Mouse (Mus musculus): ENCODE data around the gene Mitd1.

The Mitd1 gene

GRCm38 (mm10) chr1:37890025-37890652 is at the start of gene Mitd1, which contains the start of gene Mrpl30:
Gene Mitd1, minus strand, starts transcription at chr1:37890411.
Gene Mrpl30, plus strand, starts transcription at chr1:37890477.
- peak; percentile 94 for DNase-seq

- no peak for DNase-seq
Measured at GRCm38 (mm10) chr1:37931806-37932205, 41.6 kb upstream of the Mitd1 start.

- DNase-seq: no peak
Measured at GRCm38 (mm10) chr1:37925971-37926370, 35.8 kb upstream of the Mitd1 start.

GRCm38 (mm10) chr1:37922536-37922935 is 32.3 kb upstream of the Mitd1 start:
- peak; percentile 11 for DNase-seq

DNA sequence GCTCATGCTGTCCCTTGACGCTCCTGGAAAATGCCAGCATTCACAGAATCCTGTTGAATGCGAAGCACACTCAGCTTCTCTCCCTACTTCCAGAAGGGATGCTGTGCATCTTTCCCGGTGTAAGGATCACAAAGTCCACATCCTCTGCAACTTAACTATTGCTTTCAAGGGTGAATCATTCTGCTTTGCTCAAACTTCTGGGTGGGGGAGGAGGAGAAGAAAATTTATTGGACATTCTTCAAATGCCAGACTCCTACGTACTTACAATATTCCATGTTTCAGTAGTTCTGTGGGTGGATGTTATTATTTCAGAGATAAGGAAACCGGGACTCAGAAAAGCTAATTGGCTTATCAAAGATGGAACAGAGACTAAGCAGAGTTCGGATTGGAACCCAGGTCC is 27.9 kb upstream of the Mitd1 start:
- DNase-seq: no peak

DNA sequence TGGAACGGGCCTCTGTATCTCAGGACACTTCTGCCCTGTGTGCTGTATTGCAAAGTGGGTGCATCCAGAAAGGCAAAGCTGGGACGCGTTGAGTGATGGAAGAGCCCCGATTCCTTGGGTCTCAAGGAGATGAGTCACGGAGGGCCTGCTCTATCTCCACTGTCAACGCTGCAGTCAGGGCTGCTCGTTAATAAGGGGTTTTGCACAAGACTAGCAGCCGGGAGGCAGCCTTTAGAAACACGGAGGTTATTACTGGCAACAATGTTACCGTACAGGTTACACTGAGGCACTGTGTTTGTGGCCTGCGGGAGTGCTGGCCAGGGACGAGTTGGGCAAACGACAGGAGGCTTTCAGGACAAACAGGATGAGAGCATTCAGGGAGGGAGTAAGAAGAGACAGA is 27.5 kb upstream of the Mitd1 start:
- no peak for DNase-seq

DNA sequence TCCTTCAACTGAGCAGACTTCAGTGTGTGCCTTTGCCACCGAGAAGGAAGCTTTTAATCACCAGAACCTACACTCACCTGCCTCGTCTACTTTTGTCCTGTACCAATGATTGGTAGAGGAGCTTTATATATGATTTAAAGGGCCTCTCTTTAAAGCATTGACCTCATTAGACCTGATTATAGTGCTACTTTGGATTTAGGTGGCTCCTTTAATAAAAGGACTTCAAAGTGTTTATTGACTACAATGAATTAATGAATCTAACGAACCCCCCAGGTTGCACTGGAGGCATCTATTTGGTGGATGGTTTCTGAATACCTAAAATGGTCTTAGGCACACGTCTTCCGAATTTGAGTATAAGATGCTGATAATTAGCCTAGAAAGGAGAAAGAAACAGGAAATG is 26.2 kb upstream of the Mitd1 start, which contains the start of gene Lyg2:
Lyg2 (minus strand) TSS at position 101 of the 400 bp plus-strand sequence.
- DNase-seq: no peak

GRCm38 (mm10) chr1:37912751-37913150 is 22.5 kb upstream of the Mitd1 start:
- DNase-seq: no peak

- DNase-seq: no peak
Measured at GRCm38 (mm10) chr1:37903178-37903577, 13.0 kb upstream of the Mitd1 start.

- no peak for DNase-seq
Measured at GRCm38 (mm10) chr1:37900288-37900687, 10.1 kb upstream of the Mitd1 start.

GRCm38 (mm10) chr1:37899816-37900215 is 9.6 kb upstream of the Mitd1 start:
- DNase-seq: no peak

DNA sequence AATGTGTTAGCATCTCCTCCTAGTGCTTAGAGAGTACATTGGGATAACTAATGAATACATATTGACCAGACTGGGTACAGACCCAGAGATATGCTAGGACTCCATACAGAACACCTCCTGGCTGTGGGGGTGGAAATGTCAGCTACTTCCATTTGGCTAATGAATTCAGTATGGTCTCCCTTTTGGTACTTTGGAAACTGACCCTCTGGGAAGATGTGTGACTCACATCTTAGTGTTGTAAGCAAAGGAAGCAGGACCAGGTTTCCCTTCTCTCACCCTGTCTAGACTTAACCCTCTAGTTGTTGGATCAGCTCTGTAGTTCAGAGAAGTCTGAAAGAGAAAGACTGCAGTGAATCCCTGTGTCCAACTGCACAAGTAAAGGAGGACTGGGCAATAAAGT is 4.4 kb upstream of the Mitd1 start:
- DNase-seq: no peak

- no peak for DNase-seq
Measured at GRCm38 (mm10) chr1:37891400-37891799, 1.2 kb upstream of the Mitd1 start.

GRCm38 (mm10) chr1:37889206-37889605 is 1.0 kb downstream of the Mitd1 start:
- DNase-seq: no peak

DNA sequence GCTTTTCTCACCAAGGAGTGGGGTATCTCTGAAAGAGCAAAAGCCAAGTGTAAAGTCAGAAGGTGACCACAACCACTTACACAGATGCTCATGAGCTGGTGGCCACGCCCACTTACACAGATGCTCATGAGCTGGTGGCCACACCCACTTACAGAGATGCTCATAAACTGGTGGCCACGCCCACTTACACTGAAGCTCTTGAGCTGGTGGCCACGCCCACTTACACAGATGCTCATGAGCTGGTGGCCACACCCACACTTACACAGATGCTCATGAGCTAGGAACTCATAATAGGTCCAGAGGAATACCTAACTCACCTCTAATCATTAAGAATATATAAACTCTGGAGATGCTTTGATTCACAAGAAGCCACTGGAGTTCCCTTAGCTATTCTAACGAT is 5.8 kb downstream of the Mitd1 start:
- no peak for DNase-seq

DNA sequence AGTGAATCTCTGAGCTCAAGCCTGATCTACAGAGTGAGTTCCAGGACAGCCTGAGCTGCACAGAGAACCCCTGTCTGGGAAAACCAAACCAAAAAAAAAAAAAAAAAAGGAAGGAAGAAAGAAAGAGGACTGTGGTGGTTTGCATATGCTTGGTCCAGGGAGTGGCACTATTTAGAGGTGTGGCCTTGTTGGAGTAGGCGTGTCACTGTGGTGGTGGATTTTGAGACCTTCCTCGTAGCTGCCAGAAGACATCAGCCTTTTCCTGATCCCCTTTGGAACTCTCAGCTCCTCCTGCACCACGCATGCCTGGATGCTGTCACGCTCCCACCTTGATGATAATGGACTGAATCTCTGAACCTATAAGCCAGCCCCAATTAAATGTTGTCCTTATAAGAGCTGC is 6.8 kb downstream of the Mitd1 start:
- no peak for DNase-seq

DNA sequence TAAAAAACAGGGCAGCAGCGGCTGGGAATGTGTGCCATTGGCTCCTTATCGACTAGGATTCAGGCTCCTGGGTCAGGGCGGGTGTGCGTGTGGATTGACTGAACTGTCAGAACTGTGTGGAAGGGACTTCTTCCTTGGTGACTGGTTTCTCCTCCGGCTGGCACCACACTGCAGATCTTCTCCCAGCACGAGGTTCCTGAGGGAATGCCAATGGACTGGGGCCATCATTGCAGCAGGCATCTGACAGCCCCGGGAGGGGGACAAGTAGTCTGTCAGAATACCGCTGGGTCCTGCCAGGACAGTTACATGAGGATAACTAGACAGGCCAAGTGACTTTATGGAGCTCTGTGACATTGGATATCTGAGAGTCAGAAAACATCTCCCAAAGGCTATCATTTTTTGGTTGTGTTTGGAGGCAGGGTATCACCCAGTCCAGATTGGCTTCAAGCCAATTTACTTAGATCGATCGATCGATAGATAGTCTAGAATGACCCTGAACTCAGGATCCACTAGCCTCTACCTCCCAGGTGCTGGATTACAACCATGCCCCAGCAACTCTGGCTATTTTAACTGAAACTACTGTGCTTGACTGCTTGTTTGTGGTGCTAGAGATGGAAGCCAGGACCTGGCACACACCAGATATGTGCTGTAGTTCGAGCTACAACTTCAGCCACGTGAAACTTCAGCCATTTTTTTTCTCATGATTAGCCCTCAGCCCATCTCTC is 12.3 kb downstream of the Mitd1 start:
- no peak for DNase-seq

DNA sequence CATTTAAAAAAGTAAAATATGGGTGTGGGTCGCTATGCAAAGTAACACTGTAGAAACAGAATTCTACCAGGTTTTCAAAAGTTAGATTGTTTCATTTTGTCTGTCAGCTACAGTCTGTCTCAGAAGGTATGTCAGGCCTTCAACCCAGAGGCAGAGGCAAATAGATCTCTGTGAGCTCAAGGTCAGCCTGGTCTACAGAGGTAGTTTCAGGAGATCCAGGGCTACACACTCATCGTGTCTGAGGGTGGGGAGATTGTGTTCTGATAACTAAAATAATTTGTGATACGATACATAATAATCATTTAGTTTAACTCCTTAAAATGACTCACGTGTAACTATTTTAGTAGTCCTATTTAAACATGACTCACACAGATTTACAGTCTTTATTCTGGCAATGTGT is 17.1 kb downstream of the Mitd1 start:
- no peak for DNase-seq

- peak; percentile 70 for DNase-seq
Measured at GRCm38 (mm10) chr1:37872131-37873067, 17.8 kb downstream of the Mitd1 start.

GRCm38 (mm10) chr1:37871704-37872103 is 18.5 kb downstream of the Mitd1 start, which contains the start of gene Lipt1:
Gene Lipt1, plus strand, starts transcription at chr1:37871738.
- DNase-seq: no peak

- no peak for DNase-seq
Measured at GRCm38 (mm10) chr1:37869362-37869761, 20.8 kb downstream of the Mitd1 start.

GRCm38 (mm10) chr1:37868640-37869039 is 21.6 kb downstream of the Mitd1 start:
- no peak for DNase-seq

- DNase-seq: no peak
Measured at GRCm38 (mm10) chr1:37867684-37868322, 22.4 kb downstream of the Mitd1 start.

All from cerebellum, adult 8-10 months (tissue).